In genomic region chr14:40918477-40918876, GRCm38 (mm10) we compare ENCODE assay signal across 15 mouse cellular contexts. TPM values are rescaled to one million over a fixed set of nuclear protein-coding genes. Genes with fewer than 3 reads are reported as not detected.
DNase-seq lines count a peak whose midpoint lies in the region; ATAC-seq and TF ChIP-seq lines count a peak whose summit lies in the region.
"Had no signal": no experiment of that assay in that cellular context is flagged by ENCODE, and none has a peak within 500 bp of the region (broad histone marks: within the 10 kb centered on the region; RNA-seq: fewer than 3 reads in every experiment).

No protein-coding gene starts in this region.

- H3K9me3 ChIP-seq in heart, embryonic 10.5 days = no peaks in the 10 kb centered on the region
- H3K9me3 ChIP-seq in neural tube, embryonic 12.5 days = no peaks in the 10 kb centered on the region
- H3K9me3 ChIP-seq: heart, embryonic 15.5 days; limb, embryonic 10.5 days had no signal

- H3K4me1 ChIP-seq in heart, embryonic 10.5 days = peaks cover 40% of the 10 kb centered on the region
- H3K4me1 ChIP-seq in neural tube, embryonic 12.5 days = 0 out of 2 replicates have a peak, but pooled peaks cover 6% of the 10 kb centered on the region

- no peak overlapping the region for H3K4me2 ChIP-seq in neural tube, embryonic 12.5 days (replicated peaks)
- H3K4me2 ChIP-seq: heart, embryonic 15.5 days had no signal

- peak overlapping the region; percentile 9; the same call in 1 of the 2 replicates for H3K27ac ChIP-seq in heart, embryonic 10.5 days
- peak overlapping the region; percentile 59; the same call in 1 of the 2 replicates for H3K27ac ChIP-seq in layer of hippocampus, adult 2 months
- H3K27ac ChIP-seq in neural tube, embryonic 12.5 days = no peak overlapping the region
- H3K27ac ChIP-seq: heart, embryonic 15.5 days; limb, embryonic 10.5 days had no signal

- no peak overlapping the region for H3K4me3 ChIP-seq in heart, embryonic 10.5 days
- H3K4me3 ChIP-seq in layer of hippocampus, adult 2 months = no peak overlapping the region
- no peak overlapping the region for H3K4me3 ChIP-seq in neural tube, embryonic 12.5 days
- H3K4me3 ChIP-seq: heart, embryonic 15.5 days; limb, embryonic 10.5 days had no signal

- no peak overlapping the region for H3K9ac ChIP-seq in neural tube, embryonic 12.5 days
- H3K9ac ChIP-seq: heart, embryonic 15.5 days had no signal

- ATAC-seq in neural tube, embryonic 12.5 days (ENCODE audit: low FRiP score, low read depth) = peak; percentile 4; the same call in 1 of the 2 replicates

- intact Hi-C loops in heart, postnatal 25 days (cut with DNase I) = no loop called here

- 64% methylated on average over 5 of the region's 7 CpGs for WGBS in heart, embryonic 10.5 days
- 79% methylated on average over 6 of the region's 7 CpGs for WGBS in neural tube, embryonic 12.5 days

- no peaks in the 10 kb centered on the region for H3K27me3 ChIP-seq in heart, embryonic 10.5 days (ENCODE audit: insufficient read depth, poor library complexity, severe bottlenecking)
- H3K27me3 ChIP-seq in neural tube, embryonic 12.5 days (replicated peaks) = no peaks in the 10 kb centered on the region
- H3K27me3 ChIP-seq: heart, embryonic 15.5 days had no signal

- no peak for TF ChIP-seq CTCF in layer of hippocampus, adult 2 months (conservative IDR thresholded peaks at IDR 0.05)

- H3K36me3 ChIP-seq in heart, embryonic 10.5 days = peaks cover 27% of the 10 kb centered on the region
- H3K36me3 ChIP-seq in neural tube, embryonic 12.5 days = peaks cover 24% of the 10 kb centered on the region

- DNase-seq in heart, embryonic 10.5 days (ENCODE audit: low spot score) = no peak
- no peak for DNase-seq in heart, postnatal 25 days (ENCODE audit: low spot score)
- DNase-seq in layer of hippocampus, adult 2 months (ENCODE audit: low spot score in 2 of 2) = no peak
- no peak for DNase-seq in layer of hippocampus, adult 8-10 months (ENCODE audit: low spot score in 2 of 2)
- no peak for DNase-seq in neural tube, embryonic 10.5 days (ENCODE audit: extremely low spot score, low spot score)
- peak; percentile 64 for DNase-seq in yolk sac, embryonic 10.5 days (ENCODE audit: low spot score)
- no peak for DNase-seq in cerebellum, adult 8-10 months
- DNase-seq: B cell, adult 2 months; cerebellum, postnatal 14 days; thymus, adult 18-20 months had no signal

RNA-seq across cellular contexts. Expression of gene Sh2d4b, which starts 25.4 kb away (rescaled TPM):
- polyA plus RNA-seq in heart, embryonic 10.5 days (2016; fragmentation: Nextera tagmentation; extraction: Ambion mirVana) = 0.14 and 0.41 TPM in 2 replicates
- total RNA-seq in heart, postnatal 25 days (2021) = under 1 TPM; 0.62 to 0.81 TPM
- total RNA-seq in layer of hippocampus, adult 2 months (2021) = 1 to 10 TPM; 2.0 to 2.1 TPM
- total RNA-seq in layer of hippocampus, adult 8-10 months (2022) = 1 to 10 TPM; 1.7 to 2.6 (median 2.4) TPM
- polyA plus RNA-seq in neural tube, embryonic 12.5 days (2016; fragmentation: Nextera tagmentation; extraction: Ambion mirVana) = 1.5 and 1.7 TPM in 2 replicates
- total RNA-seq: granulocyte monocyte progenitor cell, adult 5-6 weeks; megakaryocyte progenitor cell, adult 5-6 weeks had no signal

RNA-seq across cellular contexts. Expression of gene Tspan14, which starts 48.1 kb away (rescaled TPM):
- 42.3 and 58.6 TPM in 2 replicates for polyA plus RNA-seq in heart, embryonic 10.5 days (2016; fragmentation: Nextera tagmentation; extraction: Ambion mirVana)
- total RNA-seq in heart, postnatal 25 days (2021) = 10 to 100 TPM; 17.1 to 18.1 TPM
- total RNA-seq in layer of hippocampus, adult 2 months (2021) = 10 to 100 TPM; 27.0 to 30.0 TPM
- 10 to 100 TPM; 33.0 to 45.1 (median 38.3) TPM for total RNA-seq in layer of hippocampus, adult 8-10 months (2022)
- 99.6 and 99.7 TPM in 2 replicates for polyA plus RNA-seq in neural tube, embryonic 12.5 days (2016; fragmentation: Nextera tagmentation; extraction: Ambion mirVana)
